Mouse (Mus musculus) left cerebral cortex, postnatal 10 days (tissue): ENCODE data around the gene Iffo2. TPM values are rescaled to one million over a fixed set of nuclear protein-coding genes. Genes with fewer than 3 reads are reported as not detected.

ENCODE experiments used
- DNase-seq, 2 experiments: peaks; one replicate each; pipeline ENCODE4 v3.0.0; 2021 to 2022; ENCODE audit warnings: low spot score in 2 of 2, mixed read lengths in 1 of 2; ENCODE audit errors: extremely low spot score in 1 of 2
- intact Hi-C: fragments of 180-260 bp; cut with DNase I; formaldehyde crosslinking; loops from one replicate; pipeline ENCODE4 v1.15.1; 2025
- total RNA-seq, 2 experiments: library from RNA; stranded (reverse); gene quantifications; 2 replicates each; pipeline ENCODE4 v1.2.3; 2021

The Iffo2 gene
- total RNA-seq, 2 experiments from 2014 or later = 18.4 to 18.9 TPM

GRCm38 (mm10) chr4:139577006-139577405 lies 46.7 kb downstream of the Iffo2 start:
- no peak for DNase-seq
- intact Hi-C loops = loop anchor here (5.0 kb wide), 1 partner anchor 35 kb away; no protein-coding TSS in a partner anchor

DNA sequence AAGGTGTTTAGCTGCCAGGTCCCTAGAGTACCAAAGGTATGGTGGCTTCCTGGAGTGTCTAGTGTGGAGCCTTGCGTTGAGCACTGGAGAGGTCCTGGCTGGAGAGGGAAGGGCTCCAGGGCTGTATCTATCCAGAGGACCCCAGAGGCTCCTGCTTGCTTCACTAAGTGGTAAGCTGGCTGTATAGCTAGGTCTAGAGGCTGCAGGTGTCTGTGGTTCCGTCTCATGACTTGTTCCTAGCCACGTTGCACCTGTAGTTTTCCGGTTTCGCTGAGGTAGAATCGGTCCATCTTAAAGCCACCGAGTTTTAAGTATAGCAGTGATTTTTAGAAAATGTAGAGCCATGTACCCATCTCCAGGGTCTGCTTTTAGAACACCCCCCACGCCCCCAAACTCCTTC lies 48.0 kb downstream of the Iffo2 start:
- intact Hi-C loops = loop anchor here (5.0 kb wide), 1 partner anchor 34 kb away; no protein-coding TSS in a partner anchor
- no peak for DNase-seq

DNA sequence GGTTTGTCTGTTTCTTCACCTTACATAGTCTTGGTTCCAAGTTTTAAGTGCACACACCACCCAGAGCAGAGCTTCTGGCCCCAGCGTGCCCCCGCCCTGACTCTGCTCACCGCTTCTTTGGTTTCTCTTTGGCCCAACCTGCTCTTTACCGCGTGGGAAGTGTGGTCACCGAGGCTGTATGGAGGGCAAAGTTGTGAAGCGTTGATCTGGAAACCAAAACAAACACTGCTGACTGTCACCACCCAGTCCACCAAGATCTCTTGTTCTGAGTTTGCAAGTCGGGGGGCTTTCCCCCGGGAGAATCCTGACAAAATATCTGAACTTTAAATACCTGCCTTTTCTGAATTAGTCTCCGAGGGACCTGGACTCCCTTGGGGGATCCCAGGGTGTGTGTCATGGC lies 48.7 kb downstream of the Iffo2 start:
- intact Hi-C loops = loop anchor here (5.0 kb wide), 1 partner anchor 33 kb away; no protein-coding TSS in a partner anchor
- no peak for DNase-seq

DNA sequence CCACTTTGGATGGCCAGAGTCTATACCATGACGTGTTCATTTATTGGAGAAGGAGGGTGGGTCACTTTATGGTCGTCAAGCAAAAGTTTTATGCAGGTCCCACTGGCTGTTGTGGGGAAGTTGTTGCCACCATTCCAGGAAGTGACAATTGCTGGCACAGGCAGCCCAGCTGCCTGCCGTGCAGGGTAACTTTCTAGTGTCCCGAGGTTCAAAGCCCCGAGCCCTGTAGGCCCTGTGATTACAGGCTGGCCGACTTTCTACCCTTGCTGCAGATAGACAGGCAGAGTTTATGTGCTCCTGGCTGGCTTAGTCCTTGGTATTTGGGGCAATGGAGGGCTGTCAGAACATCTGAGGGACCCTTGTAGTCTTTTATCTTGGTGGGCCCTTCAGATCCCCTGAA lies 49.1 kb downstream of the Iffo2 start:
- DNase-seq = no peak
- intact Hi-C loops = loop anchor here (5.0 kb wide), 1 partner anchor 33 kb away; no protein-coding TSS in a partner anchor

DNA sequence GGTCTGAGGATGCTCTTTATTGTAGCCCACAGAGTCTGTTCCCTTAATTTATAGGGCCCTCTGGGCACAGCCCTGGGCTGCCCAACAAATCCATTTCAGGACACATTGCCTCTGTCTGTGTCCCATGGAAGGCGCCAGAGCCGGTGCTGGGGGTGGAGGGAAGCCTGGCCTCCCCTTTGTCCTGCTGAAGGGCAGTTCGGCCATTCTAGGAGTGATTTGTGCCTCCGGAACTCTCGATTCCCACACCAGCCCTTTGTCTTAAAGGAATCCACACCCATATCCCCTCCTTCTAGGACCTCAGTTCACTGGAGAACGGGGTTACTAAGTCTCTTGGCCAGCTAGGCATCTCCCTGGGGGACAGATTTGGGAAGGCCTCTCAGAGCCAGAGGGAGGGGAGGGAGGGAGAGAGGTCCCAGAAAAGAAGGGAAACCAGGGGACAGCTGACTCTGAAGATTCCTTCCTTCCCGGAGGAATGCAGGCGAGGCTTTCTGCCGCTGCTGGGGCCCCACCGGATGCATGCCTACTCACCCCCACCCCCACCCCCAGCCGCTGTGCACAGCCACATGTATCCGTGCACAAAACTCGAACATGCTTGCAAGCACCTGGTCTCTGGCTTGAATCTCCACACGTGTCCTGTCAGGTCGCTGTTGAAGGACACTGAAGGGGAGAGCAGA lies 50.5 kb downstream of the Iffo2 start:
- DNase-seq = peak in 1 of 2 experiments; percentile 63
- intact Hi-C loops = no loop called here

DNA sequence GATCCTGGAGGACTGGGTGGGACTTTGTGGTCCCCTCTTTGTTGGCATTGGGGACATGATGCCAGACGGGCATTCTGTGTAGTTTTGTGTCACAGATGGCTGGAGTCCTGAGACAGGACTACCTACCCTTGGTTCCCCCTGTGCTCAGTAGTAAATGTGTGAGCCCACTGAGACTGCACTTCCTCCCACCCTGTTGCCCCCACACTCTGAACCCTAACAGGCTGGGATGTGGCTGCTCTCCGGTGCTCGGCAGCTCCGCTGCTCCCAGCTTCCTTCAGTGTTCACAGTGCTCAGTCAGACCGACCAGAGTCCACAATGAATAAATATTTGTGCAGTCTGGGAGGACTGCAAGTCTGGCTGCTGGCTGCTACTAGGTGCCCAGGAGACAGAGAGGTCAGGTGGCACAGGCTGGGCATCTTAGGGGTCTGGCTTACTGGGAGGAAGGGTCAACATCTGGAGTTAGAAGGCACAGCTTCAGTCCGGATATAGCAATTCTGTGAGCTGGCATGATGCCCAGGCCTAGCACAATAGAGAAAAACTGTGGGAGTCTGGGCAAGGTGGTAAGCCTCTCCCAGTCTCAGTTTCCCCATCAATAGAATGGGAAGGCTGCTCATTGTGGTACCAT lies 51.2 kb downstream of the Iffo2 start:
- peak in 1 of 2 experiments; percentile 70 for DNase-seq
- intact Hi-C loops = no loop called here

- intact Hi-C loops = no loop called here
- DNase-seq = no peak
These were observed 52.0 kb downstream of the Iffo2 start for GRCm38 (mm10) chr4:139582346-139582745.

- intact Hi-C loops = no loop called here
- no peak for DNase-seq
These were observed 52.6 kb downstream of the Iffo2 start for GRCm38 (mm10) chr4:139582903-139583302.

GRCm38 (mm10) chr4:139583629-139584245 lies 53.4 kb downstream of the Iffo2 start:
- no peak for DNase-seq
- intact Hi-C loops = no loop called here

DNA sequence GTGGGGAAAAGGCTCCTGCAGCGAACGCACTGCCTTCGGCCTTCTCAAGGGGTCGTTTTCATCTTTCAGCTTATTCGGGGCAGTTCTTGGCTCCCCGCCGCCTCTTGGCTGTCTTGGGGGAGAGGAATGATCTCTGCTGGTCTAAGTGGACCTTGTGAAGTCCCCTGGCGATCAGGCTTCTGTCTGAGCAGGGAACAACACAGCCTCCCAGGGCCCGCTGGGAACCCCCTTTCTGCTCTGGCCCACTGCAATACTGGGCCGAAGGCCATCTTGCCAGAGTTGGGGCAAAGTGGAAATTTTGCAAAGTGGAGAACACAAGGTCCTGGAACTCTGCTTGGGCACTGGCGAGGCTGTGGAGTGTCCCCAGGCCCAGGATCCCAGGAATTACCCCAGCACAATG lies 54.4 kb downstream of the Iffo2 start:
- intact Hi-C loops = no loop called here
- no peak for DNase-seq

DNA sequence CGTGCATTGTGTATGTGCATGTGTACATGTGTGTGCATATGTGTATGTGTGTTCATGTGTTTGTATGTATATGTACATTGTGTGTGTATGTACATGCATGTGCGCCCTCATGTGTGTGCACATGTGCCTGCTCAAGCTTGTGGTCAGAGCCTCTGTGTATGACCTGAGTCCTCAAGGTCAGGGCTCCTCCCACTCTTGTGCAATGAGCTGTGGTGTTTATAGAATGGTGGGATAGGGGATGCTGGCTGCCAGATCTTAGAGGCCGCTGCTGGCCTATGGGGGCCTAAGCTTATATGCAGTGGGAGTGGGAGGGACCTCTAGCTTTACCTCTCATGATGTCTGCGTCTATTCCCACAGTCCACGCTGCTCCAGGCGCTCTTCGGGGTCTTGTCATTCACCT lies 55.4 kb downstream of the Iffo2 start:
- intact Hi-C loops = no loop called here
- DNase-seq = no peak

GRCm38 (mm10) chr4:139587370-139587769 lies 57.0 kb downstream of the Iffo2 start:
- no peak for DNase-seq
- intact Hi-C loops = no loop called here

- DNase-seq = no peak
- intact Hi-C loops = no loop called here
These were observed 57.4 kb downstream of the Iffo2 start for GRCm38 (mm10) chr4:139587773-139588172.

- DNase-seq = no peak
- intact Hi-C loops = no loop called here
These were observed 59.1 kb downstream of the Iffo2 start for GRCm38 (mm10) chr4:139589351-139590027.

GRCm38 (mm10) chr4:139590446-139590845 lies 60.1 kb downstream of the Iffo2 start:
- intact Hi-C loops = no loop called here
- DNase-seq = no peak

GRCm38 (mm10) chr4:139592895-139593294 lies 62.5 kb downstream of the Iffo2 start:
- intact Hi-C loops = no loop called here
- DNase-seq = no peak

DNA sequence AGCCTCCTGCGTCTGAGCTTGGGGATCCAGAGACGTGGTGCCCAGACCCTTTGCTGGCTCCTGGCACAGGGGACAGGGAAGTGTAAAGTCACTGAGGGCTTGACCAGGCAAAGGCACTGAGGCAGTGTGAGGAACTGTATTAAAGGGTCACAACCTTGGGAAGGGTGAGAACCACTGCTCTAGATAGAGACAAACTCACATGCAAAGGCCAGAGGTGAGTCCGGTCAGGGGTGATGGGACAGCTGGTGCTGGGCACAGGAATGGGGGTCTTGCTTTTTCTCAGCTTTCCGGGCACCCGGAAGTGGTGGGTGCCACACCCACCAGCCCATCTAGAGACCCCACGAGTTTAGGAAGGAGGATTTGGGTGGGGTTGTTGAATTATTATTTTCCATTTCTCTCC lies 63.0 kb downstream of the Iffo2 start:
- intact Hi-C loops = no loop called here
- no peak for DNase-seq

DNA sequence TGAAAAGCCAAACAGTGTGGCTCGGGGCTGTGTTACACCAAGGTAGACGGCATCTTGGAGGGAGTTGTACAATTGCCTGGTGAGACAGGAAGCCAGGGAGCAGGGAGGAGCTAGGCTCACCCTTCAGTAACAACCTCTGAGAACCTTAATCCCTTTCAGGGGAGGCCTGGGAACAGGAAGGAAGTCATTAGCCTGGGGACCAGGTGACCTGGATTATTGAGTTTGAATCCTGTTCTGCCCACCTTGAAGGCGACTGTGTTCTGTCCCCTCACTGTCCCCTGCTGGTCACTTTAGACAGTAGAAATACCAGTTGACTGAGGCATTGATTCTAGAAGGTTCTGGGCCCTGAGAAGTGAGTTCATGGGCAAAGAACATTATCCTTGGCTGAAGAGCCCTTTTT lies 63.7 kb downstream of the Iffo2 start:
- intact Hi-C loops = no loop called here
- no peak for DNase-seq

DNA sequence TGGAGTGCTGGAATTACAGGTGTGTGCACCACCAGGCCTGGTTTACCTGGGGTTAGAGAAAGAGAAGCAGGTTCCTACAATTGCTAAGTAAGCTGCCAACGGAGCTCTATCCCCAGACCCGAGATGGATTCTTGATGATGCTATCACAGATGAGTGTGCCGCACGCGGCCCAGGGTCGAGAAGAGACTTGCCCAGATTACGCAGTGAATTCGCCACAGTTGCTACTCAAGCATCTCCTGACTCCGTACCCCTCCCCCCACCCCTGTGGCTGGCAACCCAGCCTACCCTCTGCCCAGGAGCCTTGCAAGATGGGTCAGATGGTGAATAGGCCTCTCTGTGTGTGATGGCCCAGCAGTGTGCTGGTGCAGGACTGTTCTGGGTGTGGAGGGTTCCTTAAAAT lies 66.4 kb downstream of the Iffo2 start:
- intact Hi-C loops = no loop called here

More for the DNA sequence above, 66.4 kb downstream of the Iffo2 start:
- no peak for DNase-seq
